Mouse (Mus musculus) lung, postnatal 0 days (tissue): ENCODE measurements around the gene Rars. TPM values are rescaled to one million over a fixed set of nuclear protein-coding genes. Genes with fewer than 3 reads are reported as not detected.

Experiments
- ATAC-seq: fragments of 200-750 bp; cut with Nextera tagmentation; 2 replicates; pipeline ENCODE4 v1.8.0; 2017; ENCODE audit warnings: moderate library complexity
- DNase-seq: peaks from one replicate; pipeline ENCODE4 v3.0.0-alpha.2; 2016; ENCODE audit warnings: low spot score
- H3K27ac ChIP-seq: fragments of 300-500 bp; sonication (generic); 2 replicates; pipeline ENCODE4 v1.5.1; 2014; ENCODE audit warnings: antibody characterized with exemption, mild to moderate bottlenecking, low read length, mixed read lengths
- H3K27me3 ChIP-seq: fragments of 300-500 bp; sonication (generic); replicated peaks from 2 replicates; pipeline ENCODE4 v1.6.1; 2014; ENCODE audit warnings: low read length, mixed read lengths; ENCODE audit not compliant: insufficient read depth
- H3K36me3 ChIP-seq: fragments of 300-500 bp; sonication (generic); 2 replicates; pipeline ENCODE4 v1.6.1; 2014; ENCODE audit warnings: low read length, mixed read lengths; ENCODE audit not compliant: insufficient read depth
- H3K4me1 ChIP-seq: fragments of 300-500 bp; sonication (generic); 2 replicates; pipeline ENCODE4 v1.6.1; 2014; ENCODE audit warnings: antibody characterized with exemption, low read depth, low read length, mixed read lengths; ENCODE audit not compliant: insufficient read depth
- H3K4me2 ChIP-seq: fragments of 300-500 bp; sonication (generic); replicated peaks from 2 replicates; pipeline ENCODE4 v1.6.1; 2014; ENCODE audit warnings: low read depth, mild to moderate bottlenecking, low read length, moderate library complexity, mixed read lengths
- H3K4me3 ChIP-seq: fragments of 300-500 bp; sonication (generic); 2 replicates; pipeline ENCODE4 v1.5.1; 2014; ENCODE audit warnings: low read depth, low read length
- H3K9ac ChIP-seq: fragments of 300-500 bp; sonication (generic); replicated peaks from 2 replicates; pipeline ENCODE4 v1.6.1; 2014; ENCODE audit warnings: low read depth, mild to moderate bottlenecking
- H3K9me3 ChIP-seq: fragments of 300-500 bp; sonication (generic); 2 replicates; pipeline ENCODE4 v1.6.1; 2016; ENCODE audit warnings: low read length, mixed read lengths
- CTCF ChIP-seq: IDR thresholded peaks from 2 replicates; pipeline ENCODE4 v1.5.1; 2016; ENCODE audit warnings: antibody characterized with exemption, mild to moderate bottlenecking
- EP300 ChIP-seq: IDR thresholded peaks from 2 replicates; pipeline ENCODE4 v1.6.1; 2016; ENCODE audit warnings: antibody characterized with exemption, mild to moderate bottlenecking, control low read depth
- whole genome bisulfite sequencing: fragments of 180-500 bp; shearing (Covaris S2); extraction: QIAGEN DNeasy Blood & Tissue Kit; methylation state at CpG from one replicate; pipeline ENCODE4 v1.1.7; 2014; 5-methylcytosine and 5-hydroxymethylcytosine counted together
- polyA plus RNA-seq: library from polyadenylated mRNA; unstranded; fragments of >200 nt; fragmentation: Nextera tagmentation; extraction: Ambion mirVana; gene quantifications from 2 replicates; pipeline ENCODE4 v1.2.1, GENCODE M21; 2015

Gene Rars
- polyA plus RNA-seq, 1 experiment from 2014 or later, result 29.4 TPM

DNA sequence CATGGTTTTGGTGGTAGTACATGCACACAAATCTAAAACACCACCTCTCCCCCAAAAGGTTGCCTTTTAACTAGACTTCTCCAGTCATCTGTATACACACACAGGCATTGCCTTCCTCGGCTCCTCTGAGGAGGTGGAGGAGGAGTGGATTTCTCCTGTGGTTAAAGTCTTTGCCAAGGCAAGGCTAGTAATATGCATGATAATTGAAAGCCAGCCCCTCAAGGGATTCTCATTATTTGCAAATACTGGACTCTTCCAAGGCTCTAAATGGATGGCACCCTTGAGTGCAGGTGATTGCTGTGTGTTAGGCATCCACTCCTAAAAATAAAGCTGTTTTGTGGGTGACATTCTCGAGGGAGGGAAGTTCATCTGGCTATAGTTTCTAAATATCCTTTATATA is 45.9 kb downstream of the Rars start:
- DNase-seq (no peak), ATAC-seq (no peak)
- Histone ChIP-seq H3K27me3 (no peaks in the 10 kb centered on the region), H3K4me1 (no peaks in the 10 kb centered on the region), H3K4me3 (no peak overlapping the region), H3K4me2 (no peak overlapping the region), H3K27ac (no peak overlapping the region), H3K9me3 (no peaks in the 10 kb centered on the region), H3K36me3 (peaks cover 17% of the 10 kb centered on the region), H3K9ac (no peak overlapping the region)
- 77% methylated on average over 2 of the region's 2 CpGs for WGBS
- TF ChIP-seq CTCF (no peak), EP300 (no peak)

DNA sequence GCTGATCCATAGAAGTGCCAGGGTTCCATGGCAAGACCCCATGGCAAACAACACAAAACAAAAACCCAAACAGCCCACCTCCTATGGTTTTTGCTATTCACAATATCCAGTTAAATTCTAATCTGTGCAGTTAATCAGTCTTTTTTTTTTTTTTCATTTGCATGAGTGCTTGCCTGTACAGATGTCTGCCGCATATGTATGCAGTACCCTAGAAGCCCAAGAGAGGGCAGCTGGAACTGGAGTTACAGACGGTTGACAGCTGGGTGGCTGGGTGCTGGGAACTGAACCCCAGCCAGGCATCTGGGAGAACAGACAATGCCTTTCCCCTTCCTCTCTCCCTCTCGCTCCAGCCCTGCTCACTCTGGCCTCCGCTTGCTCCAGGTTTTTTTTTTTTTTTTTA is 49.8 kb downstream of the Rars start:
- no peak overlapping the region for H3K27ac ChIP-seq
- H3K36me3 ChIP-seq, result peaks cover 28% of the 10 kb centered on the region
- H3K9me3 ChIP-seq, result no peaks in the 10 kb centered on the region
- H3K4me3 ChIP-seq, result no peak overlapping the region
- no peak overlapping the region for H3K4me2 ChIP-seq
- no peaks in the 10 kb centered on the region for H3K4me1 ChIP-seq
- ATAC-seq (no peak), DNase-seq (no peak)
- TF ChIP-seq EP300 (no peak), CTCF (peak; percentile 7; the same call in 1 of the 2 replicates)
- 93% methylated on average over 4 of the region's 4 CpGs for WGBS
- H3K27me3 ChIP-seq, result no peaks in the 10 kb centered on the region
- no peak overlapping the region for H3K9ac ChIP-seq

DNA sequence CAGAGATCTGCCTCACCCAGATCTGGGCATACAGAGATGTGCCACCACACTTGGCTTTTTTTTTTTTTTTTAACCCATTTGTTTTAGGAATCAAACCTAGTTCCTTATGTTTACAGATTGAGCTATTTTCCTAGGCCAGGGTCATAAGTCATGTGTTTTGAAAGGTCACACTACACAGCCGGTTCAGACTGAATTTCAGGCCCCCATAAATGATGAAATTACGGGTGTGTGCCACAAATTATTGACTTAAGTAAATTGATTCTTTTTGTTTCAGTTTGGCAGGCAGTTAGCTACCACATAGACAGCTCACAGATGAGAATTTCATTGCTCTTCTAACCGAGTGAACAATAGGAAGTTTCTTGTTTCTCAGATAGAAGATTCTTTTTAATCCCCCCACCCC is 50.3 kb downstream of the Rars start:
- peaks cover 33% of the 10 kb centered on the region for H3K36me3 ChIP-seq
- no peak overlapping the region for H3K4me2 ChIP-seq
- no peak for ATAC-seq
- H3K27ac ChIP-seq, result no peak overlapping the region
- no peak overlapping the region for H3K4me3 ChIP-seq
- H3K27me3 ChIP-seq, result no peaks in the 10 kb centered on the region
- WGBS, result 91% methylated on average over 3 of the region's 3 CpGs
- TF ChIP-seq CTCF (no peak), EP300 (no peak)
- no peaks in the 10 kb centered on the region for H3K4me1 ChIP-seq
- no peak overlapping the region for H3K9ac ChIP-seq
- no peak for DNase-seq
- no peaks in the 10 kb centered on the region for H3K9me3 ChIP-seq

DNA sequence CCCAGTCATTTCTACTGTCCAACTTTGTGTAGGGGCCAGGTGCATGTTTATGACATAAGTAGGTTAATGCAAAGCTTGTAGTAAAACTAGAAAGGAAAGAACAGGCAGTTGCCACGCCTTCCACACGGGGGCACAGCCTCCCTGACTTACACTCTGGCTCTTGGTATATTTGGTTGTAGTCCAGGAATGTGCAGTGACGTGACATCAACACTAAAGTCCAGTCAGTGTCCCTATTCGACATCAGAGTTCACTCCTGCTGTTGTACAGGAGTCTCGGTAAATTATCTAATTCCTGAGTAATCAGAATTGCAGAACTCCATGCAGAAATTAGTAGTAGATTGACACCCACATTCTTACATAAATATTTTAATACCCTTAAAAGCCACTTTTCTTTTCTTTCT is 51.3 kb downstream of the Rars start:
- H3K4me1 ChIP-seq, result no peaks in the 10 kb centered on the region
- H3K9ac ChIP-seq, result no peak overlapping the region
- DNase-seq, result no peak
- no peak overlapping the region for H3K4me2 ChIP-seq
- H3K36me3 ChIP-seq, result peaks cover 40% of the 10 kb centered on the region
- 82% methylated on average over 5 of the region's 5 CpGs for WGBS
- no peak overlapping the region for H3K4me3 ChIP-seq
- no peaks in the 10 kb centered on the region for H3K27me3 ChIP-seq
- no peak overlapping the region for H3K27ac ChIP-seq
- ATAC-seq, result no peak
- no peaks in the 10 kb centered on the region for H3K9me3 ChIP-seq
- TF ChIP-seq EP300 (no peak), CTCF (peak; percentile 29)

GRCm38 (mm10) chr11:35782444-35782843 is 51.9 kb downstream of the Rars start:
- Histone ChIP-seq H3K27ac (no peak overlapping the region), H3K9me3 (no peaks in the 10 kb centered on the region), H3K36me3 (peaks cover 46% of the 10 kb centered on the region), H3K9ac (no peak overlapping the region), H3K27me3 (no peaks in the 10 kb centered on the region), H3K4me3 (no peak overlapping the region), H3K4me2 (no peak overlapping the region), H3K4me1 (no peaks in the 10 kb centered on the region)
- DNase-seq (no peak), ATAC-seq (no peak)
- 93% methylated on average over 3 of the region's 3 CpGs for WGBS
- TF ChIP-seq CTCF (no peak), EP300 (no peak)

- TF ChIP-seq EP300, result no peak
- no peak for TF ChIP-seq CTCF
- Histone ChIP-seq H3K9me3 (no peaks in the 10 kb centered on the region), H3K4me3 (no peak overlapping the region), H3K9ac (no peak overlapping the region), H3K4me2 (no peak overlapping the region), H3K36me3 (peaks cover 46% of the 10 kb centered on the region), H3K4me1 (no peaks in the 10 kb centered on the region), H3K27me3 (no peaks in the 10 kb centered on the region), H3K27ac (no peak overlapping the region)
- no peak for ATAC-seq
- 73% methylated on average over 3 of the region's 3 CpGs for WGBS
- no peak for DNase-seq
Observed at GRCm38 (mm10) chr11:35780336-35780735, 54.0 kb downstream of the Rars start.

DNA sequence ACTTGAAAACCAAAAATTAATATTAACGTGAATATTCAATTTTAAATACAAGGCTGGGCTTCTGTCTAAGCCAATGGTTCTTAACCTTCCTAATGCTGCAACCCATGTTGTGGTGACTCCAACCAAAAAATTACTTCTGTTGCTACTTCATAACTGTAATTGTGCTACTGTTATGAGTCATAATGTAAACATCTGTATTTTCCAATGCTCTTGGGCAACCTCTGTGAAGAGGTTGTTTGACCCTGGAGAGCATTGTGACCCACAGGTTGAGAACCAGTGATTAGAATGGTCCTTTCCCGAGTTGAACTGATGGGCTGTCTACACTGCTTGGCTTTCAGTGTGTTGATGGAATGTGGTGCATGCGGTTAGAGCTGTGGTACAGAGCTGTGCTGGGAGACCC is 57.9 kb downstream of the Rars start:
- H3K36me3 ChIP-seq, result peaks cover 23% of the 10 kb centered on the region

More for the DNA sequence above, 57.9 kb downstream of the Rars start:
- Histone ChIP-seq H3K4me3 (no peak overlapping the region), H3K27ac (no peak overlapping the region), H3K9me3 (no peaks in the 10 kb centered on the region), H3K4me2 (no peak overlapping the region), H3K9ac (no peak overlapping the region), H3K27me3 (no peaks in the 10 kb centered on the region), H3K4me1 (no peaks in the 10 kb centered on the region)
- no peak for TF ChIP-seq CTCF
- TF ChIP-seq EP300, result no peak
- DNase-seq (no peak), ATAC-seq (no peak)
- WGBS, result 81% methylated on average over 3 of the region's 3 CpGs
